Mouse (Mus musculus): ENCODE data around the gene Snrk. TPM values are rescaled to one million over a fixed set of nuclear protein-coding genes. Genes with fewer than 3 reads are reported as not detected.

Gene Snrk
- polyA plus RNA-seq, 1 experiment, result 60.3 TPM

- no peak for DNase-seq (ENCODE audit: low spot score)
Observed at GRCm38 (mm10) chr9:122107701-122108375, 9.2 kb upstream of the Snrk start.

- DNase-seq (ENCODE audit: low spot score), result no peak
Observed at GRCm38 (mm10) chr9:122109553-122110225, 7.4 kb upstream of the Snrk start.

GRCm38 (mm10) chr9:122110508-122110907 is 6.6 kb upstream of the Snrk start:
- DNase-seq (ENCODE audit: low spot score), result no peak

- DNase-seq (ENCODE audit: low spot score), result no peak
Observed at GRCm38 (mm10) chr9:122110921-122111320, 6.1 kb upstream of the Snrk start.

- DNase-seq (ENCODE audit: low spot score), result no peak
Observed at GRCm38 (mm10) chr9:122115552-122115951, 1.5 kb upstream of the Snrk start.

GRCm38 (mm10) chr9:122116359-122116758 is 707 bp upstream of the Snrk start:
- DNase-seq (ENCODE audit: low spot score), result no peak

GRCm38 (mm10) chr9:122117692-122118529 is 845 bp downstream of the Snrk start:
- no peak for DNase-seq (ENCODE audit: low spot score)

GRCm38 (mm10) chr9:122120089-122120488 is 3.0 kb downstream of the Snrk start:
- no peak for DNase-seq (ENCODE audit: low spot score)

GRCm38 (mm10) chr9:122122113-122122512 is 5.0 kb downstream of the Snrk start:
- DNase-seq (ENCODE audit: low spot score), result no peak

- no peak for DNase-seq (ENCODE audit: low spot score)
Observed at GRCm38 (mm10) chr9:122123181-122123580, 6.1 kb downstream of the Snrk start.

- no peak for DNase-seq (ENCODE audit: low spot score)
Observed at GRCm38 (mm10) chr9:122125723-122126290, 8.7 kb downstream of the Snrk start.

GRCm38 (mm10) chr9:122126790-122127189 is 9.7 kb downstream of the Snrk start:
- no peak for DNase-seq (ENCODE audit: low spot score)

- no peak for DNase-seq (ENCODE audit: low spot score)
Observed at GRCm38 (mm10) chr9:122127271-122127785, 10.3 kb downstream of the Snrk start.

- DNase-seq (ENCODE audit: low spot score), result no peak
Observed at GRCm38 (mm10) chr9:122128686-122129085, 11.6 kb downstream of the Snrk start.

- no peak for DNase-seq (ENCODE audit: low spot score)
Observed at GRCm38 (mm10) chr9:122130666-122131065, 13.6 kb downstream of the Snrk start.

- no peak for DNase-seq (ENCODE audit: low spot score)
Observed at GRCm38 (mm10) chr9:122132145-122132544, 15.1 kb downstream of the Snrk start.

GRCm38 (mm10) chr9:122135095-122135884 is 18.2 kb downstream of the Snrk start:
- DNase-seq (ENCODE audit: low spot score), result no peak

- no peak for DNase-seq (ENCODE audit: low spot score)
Observed at GRCm38 (mm10) chr9:122135885-122136170, 18.8 kb downstream of the Snrk start.

- DNase-seq (ENCODE audit: low spot score), result no peak
Observed at GRCm38 (mm10) chr9:122137960-122138359, 20.9 kb downstream of the Snrk start.

GRCm38 (mm10) chr9:122138371-122139029 is 21.4 kb downstream of the Snrk start:
- DNase-seq (ENCODE audit: low spot score), result no peak

- no peak for DNase-seq (ENCODE audit: low spot score)
Observed at GRCm38 (mm10) chr9:122139236-122139635, 22.2 kb downstream of the Snrk start.
